Mouse (Mus musculus) common myeloid progenitor, adult 5-6 weeks (primary cell): ENCODE data around the gene E130114P18Rik. TPM values are rescaled to one million over a fixed set of nuclear protein-coding genes. Genes with fewer than 3 reads are reported as not detected.
A peak's percentile ranks its signal among the peaks of the same experiment; 100 is the strongest.

ENCODE experiments used
- ATAC-seq: replicated peaks from 2 replicates; pipeline ENCODE4 v1.8.0; 2016; ENCODE audit warnings: low read depth, mild to moderate bottlenecking, moderate TSS enrichment, inconsistent platforms; ENCODE audit not compliant: poor library complexity, severe bottlenecking
- total RNA-seq: library from RNA; stranded (forward); fragments of 200-1000, 187-1606 nt; gene quantifications from 2 replicates; pipeline ENCODE4 v1.2.3, GENCODE M21; 2017

E130114P18Rik gene
- total RNA-seq, 1 experiment from 2014 or later, result not detected

- peak; percentile 80 for ATAC-seq
Measured at GRCm38 (mm10) chr4:97757207-97757977, 20.5 kb downstream of the E130114P18Rik start.

GRCm38 (mm10) chr4:97754241-97754640 lies 23.6 kb downstream of the E130114P18Rik start:
- ATAC-seq, result no peak

- ATAC-seq, result no peak
Measured at GRCm38 (mm10) chr4:97753521-97753920, 24.4 kb downstream of the E130114P18Rik start.

GRCm38 (mm10) chr4:97752276-97753010 lies 25.4 kb downstream of the E130114P18Rik start:
- ATAC-seq, result no peak

- ATAC-seq, result peak; percentile 65
Measured at GRCm38 (mm10) chr4:97751483-97752251, 26.2 kb downstream of the E130114P18Rik start.

- ATAC-seq, result peak; percentile 85
Measured at GRCm38 (mm10) chr4:97751030-97751482, 26.8 kb downstream of the E130114P18Rik start.

- ATAC-seq, result no peak
Measured at GRCm38 (mm10) chr4:97750401-97750800, 27.5 kb downstream of the E130114P18Rik start.

- peak; percentile 6; the same call in 1 of the 2 replicates for ATAC-seq
Measured at GRCm38 (mm10) chr4:97746106-97746900, 31.6 kb downstream of the E130114P18Rik start.

- ATAC-seq, result peak; percentile 95
Measured at GRCm38 (mm10) chr4:97745296-97746105, 32.4 kb downstream of the E130114P18Rik start.

GRCm38 (mm10) chr4:97743932-97744331 lies 33.9 kb downstream of the E130114P18Rik start:
- no peak for ATAC-seq

- ATAC-seq, result peak; percentile 42
Measured at GRCm38 (mm10) chr4:97733392-97733791, 44.5 kb downstream of the E130114P18Rik start.

GRCm38 (mm10) chr4:97730416-97730815 lies 47.5 kb downstream of the E130114P18Rik start:
- ATAC-seq, result 0 out of 2 replicates have a peak, but pooled peaks have one; percentile 16

GRCm38 (mm10) chr4:97729999-97730398 lies 47.9 kb downstream of the E130114P18Rik start:
- ATAC-seq, result no peak

GRCm38 (mm10) chr4:97728520-97728919 lies 49.4 kb downstream of the E130114P18Rik start:
- ATAC-seq, result peak; percentile 67

GRCm38 (mm10) chr4:97723374-97723773 lies 54.5 kb downstream of the E130114P18Rik start:
- no peak for ATAC-seq

- no peak for ATAC-seq
Measured at GRCm38 (mm10) chr4:97722666-97723065, 55.2 kb downstream of the E130114P18Rik start.

- ATAC-seq, result no peak
Measured at GRCm38 (mm10) chr4:97714616-97715015, 63.3 kb downstream of the E130114P18Rik start.

GRCm38 (mm10) chr4:97714101-97714615 lies 63.7 kb downstream of the E130114P18Rik start:
- no peak for ATAC-seq
